Mouse (Mus musculus) C2C12 (cell line): ENCODE results near the gene Dach1. TPM values are rescaled to one million over a fixed set of nuclear protein-coding genes. Genes with fewer than 3 reads are reported as not detected.

ENCODE experiments used
- H3K27me3 ChIP-seq: one replicate; pipeline ENCODE4 v1.6.1; 2011; ENCODE audit not compliant: control insufficient read depth, insufficient read depth, insufficient read length
- H3K36me3 ChIP-seq: one replicate; pipeline ENCODE4 v1.6.1; 2011; ENCODE audit not compliant: control insufficient read depth, insufficient read depth
- H3K4me3 ChIP-seq: one replicate; pipeline ENCODE4 v1.5.1; 2011; ENCODE audit warnings: mild to moderate bottlenecking, control low read depth; ENCODE audit not compliant: poor library complexity, insufficient read depth, severe bottlenecking
- H3K79me2 ChIP-seq: one replicate; pipeline ENCODE4 v1.6.1; 2011; ENCODE audit not compliant: control insufficient read depth, insufficient read depth
- H3K79me3 ChIP-seq: one replicate; pipeline ENCODE4 v1.6.1; 2011; ENCODE audit warnings: low read depth, control low read depth
- H3ac ChIP-seq: one replicate; pipeline ENCODE3; 2011; ENCODE audit warnings: low read depth; ENCODE audit not compliant: control insufficient read depth, insufficient read length
- CEBPB ChIP-seq: IDR thresholded peaks from one replicate; pipeline ENCODE4 v1.6.1; 2011; ENCODE audit warnings: low read depth, mild to moderate bottlenecking, control low read depth, moderate library complexity
- CTCF ChIP-seq: IDR thresholded peaks from one replicate; pipeline ENCODE4 v1.5.1; 2011; ENCODE audit not compliant: control insufficient read depth, insufficient read depth, insufficient read length
- FOSL1 ChIP-seq: IDR thresholded peaks from one replicate; pipeline ENCODE4 v1.8.0; 2011; ENCODE audit warnings: mild to moderate bottlenecking, low read length; ENCODE audit not compliant: poor library complexity, insufficient read depth, severe bottlenecking
- MAX ChIP-seq: IDR thresholded peaks from one replicate; pipeline ENCODE4 v1.6.1; 2011; ENCODE audit warnings: mild to moderate bottlenecking, control low read depth
- MYOD1 ChIP-seq: IDR thresholded peaks from one replicate; pipeline ENCODE4 v1.6.1; 2011; ENCODE audit warnings: low read depth; ENCODE audit not compliant: control insufficient read depth, insufficient read length
- MYOG ChIP-seq: IDR thresholded peaks from one replicate; pipeline ENCODE4 v1.6.1; 2011; ENCODE audit not compliant: control insufficient read depth, insufficient read length; ENCODE audit errors: extremely low read depth
- USF1 ChIP-seq: IDR thresholded peaks from one replicate; pipeline ENCODE4 v1.6.1; 2011; ENCODE audit warnings: low read depth, mild to moderate bottlenecking, control low read depth, moderate library complexity
- polyA plus RNA-seq: library from polyadenylated mRNA; unstranded; fragments of >200 nt; fragmentation: generic; extraction: Trizol; gene quantifications from one replicate; pipeline ENCODE4 v1.2.1, GENCODE M21; 2012; ENCODE audit warnings: missing spikeins

The Dach1 gene
- polyA plus RNA-seq, 1 experiment: not detected

DNA sequence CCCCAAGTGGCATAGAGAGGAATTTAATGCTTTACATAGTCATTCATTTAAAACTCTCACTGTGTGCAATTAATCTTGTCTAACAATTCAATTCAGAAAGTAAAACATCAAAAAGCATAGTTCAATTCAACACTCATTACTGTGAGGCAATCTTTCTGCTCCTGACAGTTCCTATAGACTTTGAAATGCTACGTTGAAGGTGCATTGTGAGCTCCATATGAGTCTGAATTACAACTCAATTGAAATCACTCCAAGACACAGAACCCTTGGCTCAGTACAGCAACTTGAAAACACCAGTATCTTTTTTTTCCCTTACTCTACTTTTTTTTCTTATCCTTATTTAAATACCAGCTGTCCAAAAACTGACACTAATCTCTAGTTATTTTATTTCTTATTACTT lies 193.5 kb downstream of the Dach1 start:
- Histone ChIP-seq H3K79me2 (no peaks in the 10 kb centered on the region), H3K36me3 (no peaks in the 10 kb centered on the region), H3K79me3 (no peaks in the 10 kb centered on the region), H3K4me3 (no peak overlapping the region), H3ac (no peak overlapping the region), H3K27me3 (no peaks in the 10 kb centered on the region)
- TF ChIP-seq MYOD1: no peak
- no peak for TF ChIP-seq CTCF
- TF ChIP-seq MAX: no peak
- no peak for TF ChIP-seq MYOG
- no peak for TF ChIP-seq FOSL1
- TF ChIP-seq USF1: no peak
- no peak for TF ChIP-seq CEBPB

DNA sequence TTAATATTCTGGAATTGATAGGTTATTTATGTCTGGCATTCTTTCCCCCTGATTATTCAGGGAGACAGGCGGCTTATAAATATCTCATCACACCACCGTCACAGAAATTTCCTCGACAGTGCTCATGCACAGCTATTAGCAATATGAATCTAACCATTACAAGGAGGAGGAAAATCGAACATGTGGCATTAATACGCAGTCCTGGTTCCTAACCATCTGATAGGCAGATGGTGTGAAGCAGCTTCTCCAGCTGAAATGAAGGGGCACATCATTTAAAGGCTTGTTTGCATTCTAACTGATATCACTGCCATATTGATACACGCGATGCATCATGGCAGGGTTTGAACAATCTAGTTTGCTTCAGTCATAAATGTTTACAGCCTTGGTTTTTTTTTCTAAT lies 194.1 kb downstream of the Dach1 start:
- no peaks in the 10 kb centered on the region for H3K79me3 ChIP-seq

DNA sequence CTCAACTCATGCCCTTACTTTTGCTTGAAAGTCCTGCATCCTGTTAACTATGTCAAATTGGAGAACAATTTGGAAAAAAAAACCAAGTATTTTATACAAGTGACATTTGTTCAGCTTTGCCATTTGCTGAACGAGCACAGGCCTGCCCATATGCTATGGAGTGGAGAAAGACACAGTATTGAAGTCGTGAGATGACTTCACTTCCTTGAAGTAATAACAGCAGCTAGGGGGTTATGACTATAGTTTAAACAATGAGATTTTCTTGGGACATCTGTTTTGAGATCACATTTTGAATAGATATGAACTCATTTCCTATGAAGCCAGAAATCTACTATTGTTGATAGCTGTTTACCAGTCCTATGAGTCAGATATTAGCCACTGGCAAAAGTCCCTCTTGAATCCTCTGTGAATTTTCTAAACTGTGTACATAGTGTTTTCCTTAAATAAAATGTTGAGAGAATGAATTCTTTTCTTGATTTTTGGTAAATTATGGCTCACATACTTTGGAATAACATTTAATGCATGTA lies 205.0 kb downstream of the Dach1 start:
- H3K36me3 ChIP-seq: no peaks in the 10 kb centered on the region
- no peak overlapping the region for H3ac ChIP-seq
- H3K27me3 ChIP-seq: no peaks in the 10 kb centered on the region
- H3K79me2 ChIP-seq: no peaks in the 10 kb centered on the region
- no peak overlapping the region for H3K4me3 ChIP-seq
- no peak for TF ChIP-seq FOSL1
- no peak for TF ChIP-seq MYOD1
- no peak for TF ChIP-seq MYOG
- no peak for TF ChIP-seq CTCF
- no peak for TF ChIP-seq USF1
- TF ChIP-seq MAX: no peak
- TF ChIP-seq CEBPB: no peak
- no peaks in the 10 kb centered on the region for H3K79me3 ChIP-seq

More for the DNA sequence above, 194.1 kb downstream of the Dach1 start:
- no peaks in the 10 kb centered on the region for H3K79me2 ChIP-seq
- no peak overlapping the region for H3ac ChIP-seq
- H3K27me3 ChIP-seq: no peaks in the 10 kb centered on the region
- TF ChIP-seq CTCF (no peak), FOSL1 (no peak), MAX (no peak), USF1 (no peak), CEBPB (no peak), MYOG (no peak), MYOD1 (no peak)
- H3K36me3 ChIP-seq: no peaks in the 10 kb centered on the region
- no peak overlapping the region for H3K4me3 ChIP-seq

DNA sequence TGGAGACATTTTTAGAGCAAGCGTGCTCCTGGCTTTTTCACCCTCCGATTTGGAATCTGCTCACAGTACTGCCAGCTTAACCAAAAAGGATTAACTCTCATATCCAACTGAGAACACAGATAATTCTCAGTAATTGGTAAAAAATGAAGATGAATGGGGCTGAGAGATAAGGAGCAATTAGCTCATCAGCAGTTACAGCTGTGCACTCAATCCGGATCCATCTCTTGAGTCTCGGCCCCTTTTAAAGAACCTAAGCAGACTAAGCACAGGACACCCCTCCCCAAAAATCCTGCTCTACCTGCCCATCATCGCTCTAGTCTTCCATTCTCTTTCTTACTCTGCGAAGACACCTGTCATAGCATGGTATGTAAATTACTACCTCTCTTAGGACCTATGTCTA lies 205.9 kb downstream of the Dach1 start:
- Histone ChIP-seq H3ac (no peak overlapping the region), H3K79me3 (no peaks in the 10 kb centered on the region), H3K36me3 (no peaks in the 10 kb centered on the region), H3K79me2 (no peaks in the 10 kb centered on the region), H3K4me3 (no peak overlapping the region), H3K27me3 (no peaks in the 10 kb centered on the region)
- TF ChIP-seq MYOG (no peak), MYOD1 (no peak)

DNA sequence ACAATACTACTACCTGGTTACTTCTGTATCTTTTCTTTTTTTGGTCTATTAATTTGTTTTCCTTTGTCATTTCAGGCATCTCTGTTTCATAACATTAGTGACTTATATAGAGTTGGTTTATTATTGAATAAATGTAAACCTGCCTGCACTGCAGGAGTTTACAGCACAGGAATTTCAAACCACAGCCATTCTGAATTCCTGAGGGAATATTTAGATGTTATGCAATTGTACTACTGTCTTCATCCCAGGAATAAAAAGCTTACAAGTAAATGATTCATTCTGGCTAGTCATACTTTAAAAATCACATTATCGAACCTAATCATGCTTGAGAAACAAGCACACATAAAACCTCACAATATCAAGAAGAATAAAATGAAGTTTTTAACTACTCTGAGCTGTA lies 213.2 kb downstream of the Dach1 start:
- Histone ChIP-seq H3K79me2 (no peaks in the 10 kb centered on the region), H3K27me3 (no peaks in the 10 kb centered on the region), H3K36me3 (no peaks in the 10 kb centered on the region), H3ac (no peak overlapping the region), H3K79me3 (no peaks in the 10 kb centered on the region), H3K4me3 (no peak overlapping the region)
- no peak for TF ChIP-seq USF1
- no peak for TF ChIP-seq MAX
- TF ChIP-seq FOSL1: no peak
- TF ChIP-seq MYOD1: no peak
- TF ChIP-seq CEBPB: no peak
- TF ChIP-seq CTCF: no peak
- TF ChIP-seq MYOG: no peak

DNA sequence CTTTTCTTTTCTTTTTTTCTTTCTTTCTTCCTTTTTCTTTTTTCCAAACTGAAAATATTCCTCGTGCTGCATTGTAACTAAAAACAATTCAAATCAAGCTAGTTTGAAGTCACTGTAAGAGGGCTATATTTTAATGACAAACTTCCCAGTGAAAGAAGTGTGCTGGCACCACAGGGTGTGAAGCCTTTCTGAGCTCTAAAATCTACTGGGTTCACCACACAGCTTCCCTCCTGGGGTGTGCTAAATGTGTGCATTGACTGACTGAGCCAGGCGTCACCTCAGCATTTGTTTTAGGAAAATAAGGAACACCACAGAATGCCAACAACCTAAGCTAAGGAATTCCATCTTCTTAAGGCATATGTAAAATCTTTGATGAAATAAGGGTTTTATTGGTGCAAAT lies 224.1 kb downstream of the Dach1 start:
- H3K27me3 ChIP-seq: no peaks in the 10 kb centered on the region
- H3K79me3 ChIP-seq: no peaks in the 10 kb centered on the region
- H3ac ChIP-seq: no peak overlapping the region
- TF ChIP-seq MAX: no peak
- no peak for TF ChIP-seq MYOD1
- no peak for TF ChIP-seq MYOG
- no peak for TF ChIP-seq CTCF
- no peak for TF ChIP-seq FOSL1
- no peak for TF ChIP-seq USF1
- no peak for TF ChIP-seq CEBPB
- no peaks in the 10 kb centered on the region for H3K36me3 ChIP-seq
- H3K4me3 ChIP-seq: no peak overlapping the region
- no peaks in the 10 kb centered on the region for H3K79me2 ChIP-seq
